Comparison of ENCODE assay signal across 8 mouse cellular contexts in the genomic region with DNA sequence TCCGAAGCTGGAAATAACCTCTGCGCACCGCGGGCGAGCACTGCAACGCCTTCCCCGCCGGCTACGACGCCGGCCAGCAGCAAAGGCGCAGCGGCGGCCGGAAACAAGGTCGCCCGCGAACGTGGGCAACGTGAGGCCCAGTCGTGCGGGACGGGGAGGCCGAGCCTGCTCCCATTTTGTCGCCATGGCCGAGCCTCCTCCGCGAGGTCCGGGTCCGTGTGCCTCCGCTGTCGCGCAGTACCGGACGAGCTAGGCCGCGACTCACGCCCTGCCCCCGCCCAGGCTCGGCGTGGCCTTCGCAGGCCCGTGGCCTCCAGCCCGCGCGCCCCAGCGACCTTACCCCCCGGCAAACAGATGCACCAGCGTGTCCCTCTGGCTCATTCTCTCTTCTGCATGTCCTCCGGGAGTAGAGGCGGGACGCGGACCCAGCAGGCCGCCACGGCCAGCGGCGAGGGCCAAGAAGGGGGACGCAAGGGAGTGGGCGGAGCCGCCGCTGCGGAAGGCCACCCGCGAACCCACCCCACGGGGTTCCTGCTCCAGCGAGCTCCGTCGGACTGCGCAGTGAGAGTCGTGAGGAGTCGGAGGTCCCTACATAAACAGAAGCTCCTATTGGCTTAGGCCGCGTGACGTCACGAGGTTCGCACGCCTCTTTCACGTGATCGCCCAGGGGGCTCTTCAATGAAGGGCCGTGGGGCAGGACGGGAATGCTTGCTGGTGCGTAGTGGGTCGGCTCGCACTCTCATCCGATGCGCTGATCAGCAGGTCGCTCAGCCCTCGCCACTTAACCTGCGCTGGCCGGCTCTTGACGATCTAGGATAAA. TPM values are rescaled to one million over a fixed set of nuclear protein-coding genes. Genes with fewer than 3 reads are reported as not detected.
DNase-seq lines count a peak whose midpoint lies in the region; ATAC-seq and TF ChIP-seq lines count a peak whose summit lies in the region.

A gene (minus strand): TSS at position 587 of the 820 bp plus-strand sequence.

- H3K27ac ChIP-seq in bone marrow, adult 2 months (ENCODE audit: control insufficient read depth, insufficient read depth, low read depth, low read length, poor library complexity), result peak within 1 kb of the TSS; percentile 85
- peak within 1 kb of the TSS; percentile 94 for H3K27ac ChIP-seq in embryonic facial prominence, embryonic 15.5 days (replicated peaks)
- peak within 1 kb of the TSS; percentile 89 for H3K27ac ChIP-seq in limb, embryonic 14.5 days (replicated peaks; ENCODE audit: low read depth, low read length)
- peak within 1 kb of the TSS; percentile 85 for H3K27ac ChIP-seq in midbrain, postnatal 0 days (ENCODE audit: low read depth, low read length)

- H3K27me3 ChIP-seq in embryonic facial prominence, embryonic 15.5 days, result no peaks in the 10 kb centered on the region
- H3K27me3 ChIP-seq in limb, embryonic 14.5 days (ENCODE audit: control insufficient read depth, insufficient read depth, low read length), result no peaks in the 10 kb centered on the region
- no peaks in the 10 kb centered on the region for H3K27me3 ChIP-seq in midbrain, postnatal 0 days (ENCODE audit: insufficient read depth, low read length)

- peak; percentile 100 for ATAC-seq in embryonic facial prominence, embryonic 15.5 days (ENCODE audit: insufficient number of reproducible peaks, low FRiP score, low TSS enrichment, low read depth)
- ATAC-seq in limb, embryonic 14.5 days (ENCODE audit: low FRiP score, low read depth), result peak; percentile 99
- ATAC-seq in midbrain, postnatal 0 days (ENCODE audit: low FRiP score), result peak; percentile 99

- WGBS in bone marrow, adult 2 months, result under 1% methylated on average over 91 of the region's 91 CpGs
- under 1% methylated on average over 91 of the region's 91 CpGs for WGBS in embryonic facial prominence, embryonic 15.5 days
- 1% methylated on average over 48 of the region's 91 CpGs for WGBS in limb, embryonic 14.5 days
- WGBS in midbrain, postnatal 0 days, result under 1% methylated on average over 90 of the region's 91 CpGs

- no peaks in the 10 kb centered on the region for H3K36me3 ChIP-seq in embryonic facial prominence, embryonic 15.5 days
- H3K36me3 ChIP-seq in limb, embryonic 14.5 days (ENCODE audit: control insufficient read depth, insufficient read depth, low read length), result peaks cover 8% of the 10 kb centered on the region; the same call in 1 of the 2 replicates
- H3K36me3 ChIP-seq in midbrain, postnatal 0 days (ENCODE audit: insufficient read depth, low read length), result no peaks in the 10 kb centered on the region

- H3K9me3 ChIP-seq in embryonic facial prominence, embryonic 15.5 days (replicated peaks), result no peaks in the 10 kb centered on the region
- no peaks in the 10 kb centered on the region for H3K9me3 ChIP-seq in limb, embryonic 14.5 days (ENCODE audit: control insufficient read depth, low read length)
- no peaks in the 10 kb centered on the region for H3K9me3 ChIP-seq in midbrain, postnatal 0 days (ENCODE audit: low read length)

- H3K4me2 ChIP-seq in embryonic facial prominence, embryonic 15.5 days (replicated peaks), result peak within 1 kb of the TSS; percentile 57
- H3K4me2 ChIP-seq in limb, embryonic 14.5 days (replicated peaks; ENCODE audit: low read depth, low read length, severe bottlenecking), result peak within 1 kb of the TSS; percentile 54
- H3K4me2 ChIP-seq in midbrain, postnatal 0 days (ENCODE audit: low read depth, low read length, poor library complexity, severe bottlenecking), result peak within 1 kb of the TSS; percentile 63

- peaks cover 2% of the 10 kb centered on the region for H3K4me1 ChIP-seq in bone marrow, adult 2 months (ENCODE audit: control insufficient read depth, insufficient read depth, low read length)
- H3K4me1 ChIP-seq in embryonic facial prominence, embryonic 15.5 days, result peaks cover 17% of the 10 kb centered on the region
- peaks cover 16% of the 10 kb centered on the region for H3K4me1 ChIP-seq in limb, embryonic 14.5 days (ENCODE audit: control insufficient read depth, insufficient read depth, low read length)
- H3K4me1 ChIP-seq in midbrain, postnatal 0 days (ENCODE audit: insufficient read depth, low read length), result peaks cover 9% of the 10 kb centered on the region; the same call in 1 of the 2 replicates

- TF ChIP-seq POLR2A in bone marrow, adult 2 months (IDR thresholded peaks at IDR 0.05; ENCODE audit: borderline replicate concordance, control insufficient read depth, low read depth, low read length), result peak; percentile 62; the same call in 1 of the 2 replicates
- TF ChIP-seq POLR2A in limb, embryonic 14.5 days (IDR thresholded peaks at IDR 0.05; ENCODE audit: borderline replicate concordance, extremely low read depth, insufficient read depth, insufficient read length), result 0 out of 2 replicates have a peak, but pooled peaks have one; percentile 16

- peak; percentile 97 for DNase-seq in 416B (ENCODE audit: low read depth)
- peak; percentile 97 for DNase-seq in heart, adult 8-10 months (ENCODE audit: low spot score)
- peak; percentile 98 for DNase-seq in kidney, adult 9 months
- DNase-seq in limb, embryonic 14.5 days (ENCODE audit: low spot score), result peak; percentile 98
- peak; percentile 99 for DNase-seq in midbrain, postnatal 0 days (ENCODE audit: low spot score)
- peak; percentile 81 to 89 for DNase-seq in spleen, postnatal 14 days (ENCODE audit: low spot score in 2 of 2)

- peak within 1 kb of the TSS; percentile 96 for H3K4me3 ChIP-seq in bone marrow, adult 2 months (replicated peaks; ENCODE audit: control insufficient read depth, low read depth, low read length)
- H3K4me3 ChIP-seq in embryonic facial prominence, embryonic 15.5 days (replicated peaks), result peak within 1 kb of the TSS; percentile 89
- H3K4me3 ChIP-seq in limb, embryonic 14.5 days (replicated peaks; ENCODE audit: low read length), result peak within 1 kb of the TSS; percentile 80
- peak within 1 kb of the TSS; percentile 90 for H3K4me3 ChIP-seq in midbrain, postnatal 0 days (ENCODE audit: low read depth, low read length)

- peak within 1 kb of the TSS; percentile 86 for H3K9ac ChIP-seq in embryonic facial prominence, embryonic 15.5 days
- H3K9ac ChIP-seq in limb, embryonic 14.5 days (ENCODE audit: low read depth, low read length, severe bottlenecking), result peak within 1 kb of the TSS; percentile 90
- peak within 1 kb of the TSS; percentile 90 for H3K9ac ChIP-seq in midbrain, postnatal 0 days (replicated peaks; ENCODE audit: low read length, poor library complexity, severe bottlenecking)

- TF ChIP-seq CTCF in bone marrow, adult 2 months (IDR thresholded peaks at IDR 0.05; ENCODE audit: control insufficient read depth, insufficient read depth, low read length), result peak; percentile 26; the same call in 1 of the 2 replicates
- TF ChIP-seq CTCF in midbrain, postnatal 0 days (IDR thresholded peaks at IDR 0.05), result no peak

RNA-seq across cellular contexts. Expression of the gene that starts here (rescaled TPM):
- 15.0 and 27.5 TPM in 2 replicates for polyA plus RNA-seq in bone marrow, adult 2 months (2011; ENCODE audit: insufficient read depth, insufficient read length, low replicate concordance, missing spikeins)
- 71.0 and 71.4 TPM in 2 replicates for polyA plus RNA-seq in embryonic facial prominence, embryonic 15.5 days (2015; fragmentation: Nextera tagmentation; extraction: Ambion mirVana)
- 10 to 100 TPM; 38.7 to 46.7 (median 40.4) TPM for total RNA-seq in heart, adult 8-10 months (2022)
- 127 and 139 TPM in 2 replicates for polyA plus RNA-seq in limb, embryonic 14.5 days (2012; rRNA removed)
- polyA plus RNA-seq in limb, embryonic 14.5 days (2014; fragmentation: Nextera tagmentation; extraction: Ambion mirVana), result 89.4 and 107 TPM in 2 replicates
- 91.0 and 164 TPM in 2 replicates for total RNA-seq in midbrain, postnatal 0 days (2014; rRNA removed)
- 62.9 and 65.1 TPM in 2 replicates for polyA plus RNA-seq in midbrain, postnatal 0 days (2015; fragmentation: Nextera tagmentation; extraction: Ambion mirVana)

Comparison
In these comparisons a context has a peak if more than half of its experiments do, and no peak if none do; other contexts are left out.
1. Peak in every context shown above with its lines: DNase-seq, ATAC-seq, H3K4me3 ChIP-seq and H3K27ac ChIP-seq.